Mouse (Mus musculus): Measurements from ENCODE around the gene Plekha5. TPM values are rescaled to one million over a fixed set of nuclear protein-coding genes. Genes with fewer than 3 reads are reported as not detected.

The Plekha5 gene
- polyA plus RNA-seq, 1 experiment: not detected

GRCm38 (mm10) chr6:140609533-140609932 is 185.7 kb downstream of the Plekha5 start:
- 95% methylated on average over 4 of the region's 4 CpGs for WGBS
- peaks cover 3% of the 10 kb centered on the region; the same call in 1 of the 2 replicates for H3K4me1 ChIP-seq (ENCODE audit: control insufficient read depth, insufficient read depth, low read length)
- TF ChIP-seq CTCF (IDR thresholded peaks at IDR 0.05; ENCODE audit: insufficient read depth, low read depth, low read length) (no peak), POLR2A (IDR thresholded peaks at IDR 0.05; ENCODE audit: insufficient read depth, low read depth, low read length) (no peak)
- no peak overlapping the region for H3K27ac ChIP-seq (ENCODE audit: insufficient read depth, low read depth, low read length)
- H3K4me3 ChIP-seq (ENCODE audit: insufficient read depth, low read depth, low read length): no peak overlapping the region

GRCm38 (mm10) chr6:140610117-140610516 is 186.3 kb downstream of the Plekha5 start:
- Histone ChIP-seq H3K27ac (ENCODE audit: insufficient read depth, low read depth, low read length) (no peak overlapping the region), H3K4me3 (ENCODE audit: insufficient read depth, low read depth, low read length) (no peak overlapping the region), H3K4me1 (ENCODE audit: control insufficient read depth, insufficient read depth, low read length) (peaks cover 3% of the 10 kb centered on the region; the same call in 1 of the 2 replicates)
- 94% methylated on average over 5 of the region's 5 CpGs for WGBS
- no peak for TF ChIP-seq CTCF (IDR thresholded peaks at IDR 0.05; ENCODE audit: insufficient read depth, low read depth, low read length)
- TF ChIP-seq POLR2A (IDR thresholded peaks at IDR 0.05; ENCODE audit: insufficient read depth, low read depth, low read length): no peak

GRCm38 (mm10) chr6:140611282-140611681 is 187.4 kb downstream of the Plekha5 start:
- no peak overlapping the region for H3K4me3 ChIP-seq (ENCODE audit: insufficient read depth, low read depth, low read length)
- no peak overlapping the region for H3K27ac ChIP-seq (ENCODE audit: insufficient read depth, low read depth, low read length)
- 74% methylated on average over 4 of the region's 4 CpGs for WGBS
- TF ChIP-seq CTCF (IDR thresholded peaks at IDR 0.05; ENCODE audit: insufficient read depth, low read depth, low read length): no peak
- no peak for TF ChIP-seq POLR2A (IDR thresholded peaks at IDR 0.05; ENCODE audit: insufficient read depth, low read depth, low read length)
- peaks cover under 1% of the 10 kb centered on the region; the same call in 1 of the 2 replicates for H3K4me1 ChIP-seq (ENCODE audit: control insufficient read depth, insufficient read depth, low read length)

- H3K4me3 ChIP-seq (ENCODE audit: insufficient read depth, low read depth, low read length): no peak overlapping the region
- 53% methylated on average over 13 of the region's 13 CpGs for WGBS
- H3K4me1 ChIP-seq (ENCODE audit: control insufficient read depth, insufficient read depth, low read length): no peaks in the 10 kb centered on the region
- TF ChIP-seq CTCF (IDR thresholded peaks at IDR 0.05; ENCODE audit: insufficient read depth, low read depth, low read length) (no peak), POLR2A (IDR thresholded peaks at IDR 0.05; ENCODE audit: insufficient read depth, low read depth, low read length) (no peak)
- no peak overlapping the region for H3K27ac ChIP-seq (ENCODE audit: insufficient read depth, low read depth, low read length)
Observed at GRCm38 (mm10) chr6:140611893-140612473, 188.1 kb downstream of the Plekha5 start.

- no peak overlapping the region for H3K27ac ChIP-seq (ENCODE audit: insufficient read depth, low read depth, low read length)
- H3K4me1 ChIP-seq (ENCODE audit: control insufficient read depth, insufficient read depth, low read length): no peaks in the 10 kb centered on the region
- H3K4me3 ChIP-seq (ENCODE audit: insufficient read depth, low read depth, low read length): no peak overlapping the region
- WGBS: 86% methylated on average over 3 of the region's 3 CpGs
- TF ChIP-seq POLR2A (IDR thresholded peaks at IDR 0.05; ENCODE audit: insufficient read depth, low read depth, low read length): no peak
- TF ChIP-seq CTCF (IDR thresholded peaks at IDR 0.05; ENCODE audit: insufficient read depth, low read depth, low read length): no peak
Observed at GRCm38 (mm10) chr6:140613822-140614221, 190.0 kb downstream of the Plekha5 start.

- WGBS: 90% methylated on average over 11 of the region's 11 CpGs
- Histone ChIP-seq H3K27ac (ENCODE audit: insufficient read depth, low read depth, low read length) (no peak overlapping the region), H3K4me3 (ENCODE audit: insufficient read depth, low read depth, low read length) (no peak overlapping the region), H3K4me1 (ENCODE audit: control insufficient read depth, insufficient read depth, low read length) (no peaks in the 10 kb centered on the region)
- TF ChIP-seq POLR2A (IDR thresholded peaks at IDR 0.05; ENCODE audit: insufficient read depth, low read depth, low read length): no peak
- no peak for TF ChIP-seq CTCF (IDR thresholded peaks at IDR 0.05; ENCODE audit: insufficient read depth, low read depth, low read length)
Observed at GRCm38 (mm10) chr6:140614711-140615110, 190.9 kb downstream of the Plekha5 start.

- Histone ChIP-seq H3K4me3 (ENCODE audit: insufficient read depth, low read depth, low read length) (no peak overlapping the region), H3K27ac (ENCODE audit: insufficient read depth, low read depth, low read length) (no peak overlapping the region), H3K4me1 (ENCODE audit: control insufficient read depth, insufficient read depth, low read length) (peaks cover 8% of the 10 kb centered on the region)
- WGBS: 63% methylated on average over 13 of the region's 13 CpGs
- no peak for TF ChIP-seq POLR2A (IDR thresholded peaks at IDR 0.05; ENCODE audit: insufficient read depth, low read depth, low read length)
- no peak for TF ChIP-seq CTCF (IDR thresholded peaks at IDR 0.05; ENCODE audit: insufficient read depth, low read depth, low read length)
Observed at GRCm38 (mm10) chr6:140620531-140621349, 196.9 kb downstream of the Plekha5 start.

- Histone ChIP-seq H3K4me3 (ENCODE audit: insufficient read depth, low read depth, low read length) (no peak overlapping the region), H3K27ac (ENCODE audit: insufficient read depth, low read depth, low read length) (no peak overlapping the region), H3K4me1 (ENCODE audit: control insufficient read depth, insufficient read depth, low read length) (peaks cover 10% of the 10 kb centered on the region)
- WGBS: 92% methylated on average over 1 of the region's 1 CpGs
- TF ChIP-seq POLR2A (IDR thresholded peaks at IDR 0.05; ENCODE audit: insufficient read depth, low read depth, low read length) (no peak), CTCF (IDR thresholded peaks at IDR 0.05; ENCODE audit: insufficient read depth, low read depth, low read length) (no peak)
Observed at GRCm38 (mm10) chr6:140621622-140622021, 197.8 kb downstream of the Plekha5 start.

Measured in olfactory bulb, adult 2 months (tissue).